Mouse (Mus musculus) erythroblast, embryonic 14.5 days (primary cell): ENCODE results near the gene Cbr4.

Source experiments
- GATA1 ChIP-seq: IDR thresholded peaks from 2 replicates; pipeline ENCODE4 v1.6.1; 2012; ENCODE audit warnings: low read length, inconsistent platforms, mixed read lengths
- TAL1 ChIP-seq: IDR thresholded peaks from 3 replicates; pipeline ENCODE4 v1.6.1; 2012; ENCODE audit warnings: low read length, inconsistent platforms, mixed read lengths

GRCm38 (mm10) chr8:61479506-61480214, 7.9 kb upstream of the Cbr4 start:
- TF ChIP-seq GATA1 (no peak), TAL1 (no peak)
